Mouse (Mus musculus) limb, embryonic 11.5 days (tissue): ENCODE measurements at regions not wholly inside any gene's neighbourhood (a gene's known extent, or its start where the extent isn't known, plus 50 kb on each side); places are given as distances from the start of the nearest gene placed in this dataset.
A peak's percentile ranks its signal among the peaks of the same experiment; 100 is the strongest.

Experiments used
- ATAC-seq: fragments of 200-750 bp; cut with Nextera tagmentation; 2 replicates; pipeline ENCODE4 v1.8.0; 2017; ENCODE audit warnings: low read depth; ENCODE audit not compliant: insufficient number of reproducible peaks, low FRiP score, low TSS enrichment
- DNase-seq: peaks from one replicate; pipeline ENCODE4 v3.0.0-alpha.2; 2015; ENCODE audit warnings: low spot score
- H3K27ac ChIP-seq: fragments of 300-500 bp; sonication (generic); replicated peaks from 2 replicates; pipeline ENCODE4 v1.5.1; 2014; ENCODE audit warnings: low read depth, mild to moderate bottlenecking, low read length
- H3K27me3 ChIP-seq: fragments of 300-500 bp; sonication (generic); 2 replicates; pipeline ENCODE4 v1.6.1; 2014; ENCODE audit warnings: mild to moderate bottlenecking, low read length, mixed read lengths; ENCODE audit not compliant: control insufficient read depth, insufficient read depth
- H3K36me3 ChIP-seq: fragments of 300-500 bp; sonication (generic); 2 replicates; pipeline ENCODE4 v1.6.1; 2014; ENCODE audit warnings: mild to moderate bottlenecking, low read length, moderate library complexity, mixed read lengths; ENCODE audit not compliant: control insufficient read depth, insufficient read depth
- H3K4me1 ChIP-seq: fragments of 300-500 bp; sonication (generic); 2 replicates; pipeline ENCODE4 v1.6.1; 2014; ENCODE audit warnings: low read length, mixed read lengths; ENCODE audit not compliant: control insufficient read depth, insufficient read depth
- H3K4me2 ChIP-seq: fragments of 300-500 bp; sonication (generic); 2 replicates; pipeline ENCODE4 v1.6.1; 2014; ENCODE audit warnings: low read depth, mild to moderate bottlenecking, moderate library complexity; ENCODE audit not compliant: severe bottlenecking
- H3K4me3 ChIP-seq: fragments of 300-500 bp; sonication (generic); 2 replicates; pipeline ENCODE4 v1.5.1; 2014; ENCODE audit warnings: low read depth, low read length
- H3K9ac ChIP-seq: fragments of 300-500 bp; sonication (generic); 2 replicates; pipeline ENCODE4 v1.6.1; 2014; ENCODE audit warnings: mild to moderate bottlenecking, low read length
- H3K9me3 ChIP-seq: fragments of 300-500 bp; sonication (generic); 2 replicates; pipeline ENCODE4 v1.6.1; 2016; ENCODE audit warnings: low read length; ENCODE audit not compliant: control insufficient read depth
- WGBS: fragments of 180-500 bp; shearing (Covaris S2); extraction: QIAGEN DNeasy Blood & Tissue Kit; methylation state at CpG from one replicate; pipeline ENCODE4 v1.1.7; 2014; 5-methylcytosine and 5-hydroxymethylcytosine counted together

- Histone ChIP-seq H3K36me3 (no peaks in the 10 kb centered on the region), H3K27ac (no peak overlapping the region), H3K4me1 (no peaks in the 10 kb centered on the region), H3K9ac (no peak overlapping the region), H3K4me2 (no peak overlapping the region), H3K27me3 (no peaks in the 10 kb centered on the region), H3K9me3 (no peaks in the 10 kb centered on the region), H3K4me3 (no peak overlapping the region)
- DNase-seq (no peak), ATAC-seq (no peak)
Observed at GRCm38 (mm10) chr3:159689743-159690142, 90.8 kb downstream of the Rpe65 start.

DNA sequence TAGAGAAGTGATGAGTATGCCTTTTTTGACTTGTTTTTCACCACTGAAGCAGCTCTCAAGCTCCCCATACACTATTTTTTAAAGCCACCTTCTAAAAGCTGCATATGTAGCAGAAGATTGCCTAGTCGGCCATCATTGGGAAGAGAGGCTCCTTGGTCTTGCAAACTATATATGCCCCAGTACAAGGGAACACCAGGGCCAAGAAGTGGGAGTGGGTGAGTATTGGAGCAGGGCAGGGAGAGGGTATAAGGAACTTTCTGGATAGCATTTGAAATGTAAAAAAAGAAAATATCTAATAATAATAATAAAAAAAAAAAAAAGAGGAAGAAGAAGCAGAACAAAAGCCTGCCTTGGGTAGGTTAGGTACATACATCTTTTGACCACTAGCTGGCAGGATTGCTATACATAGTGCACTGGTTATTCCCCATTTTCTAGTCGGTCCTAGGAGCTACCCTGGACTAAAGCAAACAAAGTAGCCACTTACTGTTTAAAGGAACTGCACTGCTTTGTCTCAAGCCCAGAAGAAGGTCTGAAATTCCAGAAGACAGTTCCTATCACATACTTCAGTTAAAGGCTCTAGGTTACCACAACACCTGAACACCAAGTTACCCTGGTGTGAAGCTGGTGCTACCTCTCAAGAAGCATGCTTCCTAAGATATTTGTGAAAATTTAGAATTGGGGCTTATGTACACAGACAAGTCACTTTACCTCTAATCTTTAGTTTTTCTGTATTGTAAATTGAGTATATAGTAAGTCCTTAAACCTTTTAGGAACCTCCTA is 114.9 kb upstream of the Wls start:
- H3K9me3 ChIP-seq, result no peaks in the 10 kb centered on the region
- no peaks in the 10 kb centered on the region for H3K4me1 ChIP-seq
- DNase-seq (peak; percentile 23), ATAC-seq (peak; percentile 90)
- no peaks in the 10 kb centered on the region for H3K27me3 ChIP-seq
- no peak overlapping the region for H3K4me2 ChIP-seq
- no peaks in the 10 kb centered on the region for H3K36me3 ChIP-seq
- no peak overlapping the region for H3K9ac ChIP-seq
- H3K27ac ChIP-seq, result no peak overlapping the region
- WGBS, result 28% methylated on average over 2 of the region's 2 CpGs
- no peak overlapping the region for H3K4me3 ChIP-seq

DNA sequence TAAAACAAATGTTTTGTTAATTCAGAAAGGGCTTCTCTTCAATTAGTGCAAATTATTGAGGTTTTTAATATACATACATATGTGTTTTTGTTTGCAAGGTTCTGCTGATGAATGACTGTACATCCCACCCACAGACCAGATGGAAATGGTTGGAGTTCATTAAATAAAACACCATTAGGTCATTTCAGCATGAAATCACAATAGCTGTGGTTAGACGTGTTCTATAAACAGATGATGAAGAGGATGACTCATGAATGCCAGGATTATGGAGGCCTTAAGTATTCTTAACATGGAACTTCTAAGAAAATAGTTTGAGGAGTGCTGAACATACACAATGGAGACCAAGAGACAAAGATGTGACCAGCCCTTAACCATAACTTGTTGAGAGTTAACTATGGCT is 107.3 kb upstream of the Wls start:
- 86% methylated on average over 1 of the region's 1 CpGs for WGBS
- H3K4me1 ChIP-seq, result no peaks in the 10 kb centered on the region
- no peak overlapping the region for H3K9ac ChIP-seq
- H3K4me3 ChIP-seq, result no peak overlapping the region
- H3K36me3 ChIP-seq, result no peaks in the 10 kb centered on the region
- no peak overlapping the region for H3K27ac ChIP-seq
- no peak overlapping the region for H3K4me2 ChIP-seq
- H3K9me3 ChIP-seq, result no peaks in the 10 kb centered on the region
- H3K27me3 ChIP-seq, result no peaks in the 10 kb centered on the region
- no peak for DNase-seq
- no peak for ATAC-seq

- H3K9ac ChIP-seq, result no peak overlapping the region
- no peaks in the 10 kb centered on the region for H3K36me3 ChIP-seq
- H3K27me3 ChIP-seq, result no peaks in the 10 kb centered on the region
- H3K4me1 ChIP-seq, result no peaks in the 10 kb centered on the region
- H3K27ac ChIP-seq, result no peak overlapping the region
- H3K9me3 ChIP-seq, result no peaks in the 10 kb centered on the region
- H3K4me2 ChIP-seq, result no peak overlapping the region
- no peak for ATAC-seq
- H3K4me3 ChIP-seq, result no peak overlapping the region
- no peak for DNase-seq
Observed at GRCm38 (mm10) chr3:159733141-159733540, 106.3 kb upstream of the Wls start.

DNA sequence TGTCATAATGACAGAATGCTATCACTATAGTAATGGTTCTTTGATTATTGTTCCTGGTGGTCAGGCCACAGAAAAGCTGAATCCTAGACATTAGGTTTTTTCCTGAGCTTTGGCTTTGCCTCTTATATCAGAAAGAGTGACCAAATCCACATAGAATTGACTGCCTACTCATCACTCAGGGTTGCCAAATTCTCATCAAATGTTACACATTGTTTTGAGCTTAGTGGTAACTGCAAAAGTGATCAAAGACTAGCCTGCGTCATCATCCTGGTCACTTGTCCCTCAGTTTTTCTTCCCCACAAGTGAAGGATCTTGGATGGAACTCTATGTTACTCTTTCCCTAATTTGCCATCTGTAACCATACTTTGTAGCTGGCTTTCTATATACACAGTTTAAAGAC is 104.9 kb upstream of the Wls start:
- Histone ChIP-seq H3K27ac (no peak overlapping the region), H3K27me3 (no peaks in the 10 kb centered on the region), H3K4me3 (no peak overlapping the region), H3K4me1 (no peaks in the 10 kb centered on the region), H3K9me3 (no peaks in the 10 kb centered on the region), H3K9ac (no peak overlapping the region), H3K4me2 (no peak overlapping the region), H3K36me3 (no peaks in the 10 kb centered on the region)
- WGBS, result 93% methylated on average over 1 of the region's 1 CpGs
- no peak for DNase-seq
- ATAC-seq, result no peak

- no peak overlapping the region for H3K9ac ChIP-seq
- no peak for ATAC-seq
Observed at GRCm38 (mm10) chr3:159736070-159736469, 103.4 kb upstream of the Wls start.

DNA sequence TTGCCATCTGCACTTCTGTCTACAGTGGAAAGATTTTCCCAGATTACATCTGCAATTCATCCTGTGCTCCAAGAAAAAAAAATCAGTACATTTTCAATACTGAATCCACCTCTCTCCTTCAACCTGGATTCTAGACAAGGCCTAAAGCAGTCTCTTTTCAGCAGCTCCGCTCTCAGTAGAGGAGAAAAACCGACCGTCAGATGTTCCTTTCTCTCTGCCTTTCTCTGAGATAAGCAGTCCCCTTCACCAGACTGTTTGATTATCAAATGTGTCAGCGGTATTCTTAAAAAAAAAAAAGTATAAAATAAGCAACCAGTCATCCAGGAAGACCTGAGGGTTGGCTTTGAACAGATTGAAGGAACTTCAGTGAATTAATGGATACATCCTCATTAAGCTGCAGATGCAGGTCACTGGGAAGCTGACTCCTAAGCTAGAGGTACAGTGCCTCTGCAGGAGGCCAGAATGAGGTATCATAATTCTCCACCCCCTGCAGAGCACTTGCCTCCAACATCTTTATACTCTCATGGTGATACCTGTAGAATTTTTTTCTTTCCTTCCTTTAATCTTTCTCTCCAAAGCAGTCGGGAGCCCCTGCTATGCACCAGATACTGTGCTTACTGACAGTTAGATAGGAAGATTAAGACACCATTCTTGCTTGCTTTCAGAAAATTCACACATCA is 98.7 kb upstream of the Wls start:
- H3K4me2 ChIP-seq, result no peak overlapping the region
- DNase-seq, result no peak
- WGBS, result 73% methylated on average over 5 of the region's 5 CpGs
- no peaks in the 10 kb centered on the region for H3K27me3 ChIP-seq
- H3K9ac ChIP-seq, result no peak overlapping the region
- H3K36me3 ChIP-seq, result no peaks in the 10 kb centered on the region
- no peak overlapping the region for H3K27ac ChIP-seq
- no peaks in the 10 kb centered on the region for H3K9me3 ChIP-seq
- no peak for ATAC-seq
- H3K4me3 ChIP-seq, result no peak overlapping the region
- no peaks in the 10 kb centered on the region for H3K4me1 ChIP-seq

More at GRCm38 (mm10) chr3:159736070-159736469, 103.4 kb upstream of the Wls start:
- no peaks in the 10 kb centered on the region for H3K27me3 ChIP-seq
- H3K9me3 ChIP-seq, result no peaks in the 10 kb centered on the region
- 76% methylated on average over 1 of the region's 1 CpGs for WGBS
- no peak overlapping the region for H3K4me2 ChIP-seq
- no peaks in the 10 kb centered on the region for H3K36me3 ChIP-seq
- H3K27ac ChIP-seq, result no peak overlapping the region
- no peak overlapping the region for H3K4me3 ChIP-seq
- H3K4me1 ChIP-seq, result no peaks in the 10 kb centered on the region
- DNase-seq, result no peak

- ATAC-seq (no peak), DNase-seq (no peak)
- H3K9ac ChIP-seq, result no peak overlapping the region
- no peak overlapping the region for H3K4me2 ChIP-seq
- H3K9me3 ChIP-seq, result no peaks in the 10 kb centered on the region
- H3K4me3 ChIP-seq, result no peak overlapping the region
- H3K36me3 ChIP-seq, result no peaks in the 10 kb centered on the region
- no peaks in the 10 kb centered on the region for H3K27me3 ChIP-seq
- H3K4me1 ChIP-seq, result no peaks in the 10 kb centered on the region
- H3K27ac ChIP-seq, result no peak overlapping the region
Observed at GRCm38 (mm10) chr3:159741816-159742215, 97.7 kb upstream of the Wls start.
